Mouse (Mus musculus) midbrain, embryonic 11.5 days (tissue): ENCODE data around the gene Matn3. TPM values are rescaled to one million over a fixed set of nuclear protein-coding genes. Genes with fewer than 3 reads are reported as not detected.

Source experiments
- ATAC-seq: fragments of 200-750 bp; cut with Nextera tagmentation; 2 replicates; pipeline ENCODE4 v1.8.0; 2017; ENCODE audit warnings: moderate TSS enrichment, moderate library complexity; ENCODE audit not compliant: low FRiP score
- DNase-seq: peaks from one replicate; pipeline ENCODE4 v3.0.0; 2015; ENCODE audit warnings: low spot score; ENCODE audit errors: missing footprints
- H3K27ac ChIP-seq: fragments of 300-500 bp; sonication (generic); 2 replicates; pipeline ENCODE4 v1.5.1; 2014; ENCODE audit warnings: low read depth, low read length
- H3K27me3 ChIP-seq: fragments of 300-500 bp; sonication (generic); 2 replicates; pipeline ENCODE4 v1.6.1; 2014; ENCODE audit warnings: mild to moderate bottlenecking, low read length, moderate library complexity, mixed read lengths; ENCODE audit not compliant: control insufficient read depth, insufficient read depth
- H3K36me3 ChIP-seq: fragments of 300-500 bp; sonication (generic); 2 replicates; pipeline ENCODE4 v1.6.1; 2014; ENCODE audit warnings: mild to moderate bottlenecking, low read length, moderate library complexity, mixed read lengths; ENCODE audit not compliant: control insufficient read depth, insufficient read depth
- H3K4me1 ChIP-seq: fragments of 300-500 bp; sonication (generic); 2 replicates; pipeline ENCODE4 v1.6.1; 2014; ENCODE audit warnings: low read length; ENCODE audit not compliant: control insufficient read depth, insufficient read depth
- H3K4me2 ChIP-seq: fragments of 300-500 bp; sonication (generic); 2 replicates; pipeline ENCODE4 v1.6.1; 2014; ENCODE audit warnings: mild to moderate bottlenecking, moderate library complexity
- H3K4me3 ChIP-seq: fragments of 300-500 bp; sonication (generic); 2 replicates; pipeline ENCODE4 v1.5.1; 2014; ENCODE audit warnings: low read depth, low read length
- H3K9ac ChIP-seq: fragments of 300-500 bp; sonication (generic); 2 replicates; pipeline ENCODE4 v1.6.1; 2014; ENCODE audit warnings: low read length
- H3K9me3 ChIP-seq: fragments of 300-500 bp; sonication (generic); 2 replicates; pipeline ENCODE4 v1.6.1; 2016; ENCODE audit warnings: low read length; ENCODE audit not compliant: control insufficient read depth
- WGBS: fragments of 180-500 bp; shearing (Covaris S2); extraction: QIAGEN DNeasy Blood & Tissue Kit; methylation state at CpG from one replicate; pipeline ENCODE4 v1.1.7; 2014; 5-methylcytosine and 5-hydroxymethylcytosine counted together
- polyA plus RNA-seq: library from polyadenylated mRNA; unstranded; fragments of >200 nt; fragmentation: Nextera tagmentation; extraction: Ambion mirVana; gene quantifications from 2 replicates; pipeline ENCODE4 v1.2.1, GENCODE M21; 2014

Gene Matn3
- polyA plus RNA-seq, 1 experiment from 2014 or later: 1.4 TPM

- no peaks in the 10 kb centered on the region for H3K27me3 ChIP-seq
- peak; percentile 89 for DNase-seq
- H3K9ac ChIP-seq: no peak overlapping the region
- no peaks in the 10 kb centered on the region for H3K9me3 ChIP-seq
- H3K4me2 ChIP-seq: no peak overlapping the region
- 20% methylated on average over 5 of the region's 5 CpGs for WGBS
- H3K36me3 ChIP-seq: no peaks in the 10 kb centered on the region
- no peak overlapping the region for H3K4me3 ChIP-seq
- H3K27ac ChIP-seq: no peak overlapping the region
- no peaks in the 10 kb centered on the region for H3K4me1 ChIP-seq
- ATAC-seq: 0 out of 2 replicates have a peak, but pooled peaks have one; percentile 55
These were observed 54.4 kb downstream of the Matn3 start for GRCm38 (mm10) chr12:9002038-9002648.

DNA sequence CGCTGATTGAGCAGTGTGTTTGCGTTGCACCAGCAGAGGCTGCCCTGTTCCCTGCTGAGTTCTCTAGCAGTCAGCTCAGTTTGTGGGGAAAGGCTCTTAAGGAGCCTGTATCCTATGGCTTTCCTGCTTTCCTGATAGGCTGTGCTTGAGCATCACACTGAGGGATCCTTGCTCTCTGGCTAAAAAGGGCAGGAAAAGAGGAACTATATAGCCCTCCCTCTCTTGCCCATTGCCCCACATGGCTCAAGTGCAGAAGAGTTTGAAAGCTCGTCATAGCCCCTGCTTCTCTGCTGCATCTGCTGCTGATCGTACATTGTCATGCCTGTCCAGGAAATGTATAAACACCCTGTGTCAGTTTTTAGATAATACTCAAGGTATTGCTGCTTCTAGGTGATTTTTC is 59.4 kb downstream of the Matn3 start:
- Histone ChIP-seq H3K36me3 (no peaks in the 10 kb centered on the region), H3K27ac (no peak overlapping the region), H3K9ac (no peak overlapping the region), H3K27me3 (no peaks in the 10 kb centered on the region), H3K4me2 (no peak overlapping the region), H3K4me1 (no peaks in the 10 kb centered on the region), H3K9me3 (no peaks in the 10 kb centered on the region), H3K4me3 (no peak overlapping the region)
- WGBS: 68% methylated on average over 4 of the region's 4 CpGs
- DNase-seq: no peak
- ATAC-seq: no peak

- no peak overlapping the region for H3K4me2 ChIP-seq
- no peaks in the 10 kb centered on the region for H3K9me3 ChIP-seq
- WGBS: 98% methylated on average over 6 of the region's 6 CpGs
These were observed 60.1 kb downstream of the Matn3 start for GRCm38 (mm10) chr12:9007811-9008210.

DNA sequence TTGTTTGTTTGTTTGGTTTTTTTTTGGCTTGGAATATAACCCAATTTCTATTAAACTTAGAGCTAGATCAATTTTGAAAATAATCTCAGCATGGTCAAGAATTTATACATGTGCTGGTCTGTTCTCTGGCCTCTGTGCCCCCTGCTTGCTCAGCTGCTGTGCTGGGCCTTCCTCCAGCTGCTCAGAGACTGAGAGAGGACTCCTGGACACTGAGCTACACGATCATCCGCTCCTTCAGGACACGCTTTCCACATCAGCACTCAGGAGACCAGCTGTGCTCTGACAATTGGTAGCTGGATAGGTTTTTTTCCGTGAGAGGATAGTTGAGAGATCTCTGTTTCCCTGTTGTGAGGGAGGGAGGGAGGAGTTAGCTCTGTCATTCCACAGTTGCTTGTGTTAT is 62.6 kb downstream of the Matn3 start:
- WGBS: 73% methylated on average over 4 of the region's 4 CpGs
- Histone ChIP-seq H3K36me3 (no peaks in the 10 kb centered on the region), H3K9ac (no peak overlapping the region), H3K9me3 (no peaks in the 10 kb centered on the region), H3K4me3 (no peak overlapping the region), H3K27ac (no peak overlapping the region), H3K4me1 (no peaks in the 10 kb centered on the region), H3K4me2 (no peak overlapping the region), H3K27me3 (no peaks in the 10 kb centered on the region)
- DNase-seq (peak; percentile 49), ATAC-seq (no peak)

More at GRCm38 (mm10) chr12:9007811-9008210, 60.1 kb downstream of the Matn3 start:
- H3K9ac ChIP-seq: no peak overlapping the region
- H3K36me3 ChIP-seq: no peaks in the 10 kb centered on the region
- H3K4me3 ChIP-seq: no peak overlapping the region
- no peak overlapping the region for H3K27ac ChIP-seq
- H3K27me3 ChIP-seq: no peaks in the 10 kb centered on the region
- H3K4me1 ChIP-seq: no peaks in the 10 kb centered on the region
- DNase-seq (peak; percentile 61), ATAC-seq (no peak)

DNA sequence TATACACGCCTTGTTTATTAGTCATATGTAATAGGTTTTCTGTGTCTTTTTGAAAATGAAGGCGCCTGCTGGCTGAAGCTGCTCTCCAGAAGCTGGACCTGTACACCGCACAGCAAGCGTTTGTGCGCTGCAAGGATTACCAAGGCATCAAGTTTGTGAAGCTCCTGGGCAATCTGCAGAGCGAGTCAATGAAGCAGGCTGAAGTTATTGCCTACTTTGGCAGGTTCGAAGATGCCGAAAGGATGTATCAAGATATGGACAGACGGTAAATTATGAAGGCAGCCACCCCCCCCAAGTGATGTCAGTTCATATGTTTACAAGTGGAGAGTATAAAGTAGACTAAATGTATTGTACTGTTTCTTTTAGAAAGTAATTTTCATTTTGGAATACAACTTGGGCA is 68.6 kb downstream of the Matn3 start:
- no peak overlapping the region for H3K9ac ChIP-seq
- no peak overlapping the region for H3K4me3 ChIP-seq
- no peaks in the 10 kb centered on the region for H3K9me3 ChIP-seq
- H3K36me3 ChIP-seq: no peaks in the 10 kb centered on the region; the same call in 1 of the 2 replicates
- H3K4me2 ChIP-seq: no peak overlapping the region
- no peaks in the 10 kb centered on the region for H3K4me1 ChIP-seq
- no peak for ATAC-seq
- no peak overlapping the region for H3K27ac ChIP-seq
- H3K27me3 ChIP-seq: no peaks in the 10 kb centered on the region
- WGBS: 95% methylated on average over 9 of the region's 9 CpGs
- peak; percentile 65 for DNase-seq

- H3K4me2 ChIP-seq: no peak overlapping the region
- H3K9me3 ChIP-seq: no peaks in the 10 kb centered on the region
- no peak overlapping the region for H3K9ac ChIP-seq
- ATAC-seq (no peak), DNase-seq (peak; percentile 51)
- no peaks in the 10 kb centered on the region for H3K4me1 ChIP-seq
- H3K36me3 ChIP-seq: no peaks in the 10 kb centered on the region; the same call in 1 of the 2 replicates
- no peak overlapping the region for H3K27ac ChIP-seq
- 85% methylated on average over 8 of the region's 8 CpGs for WGBS
- no peak overlapping the region for H3K4me3 ChIP-seq
- H3K27me3 ChIP-seq: no peaks in the 10 kb centered on the region
These were observed 72.7 kb downstream of the Matn3 start for GRCm38 (mm10) chr12:9020431-9020830.

DNA sequence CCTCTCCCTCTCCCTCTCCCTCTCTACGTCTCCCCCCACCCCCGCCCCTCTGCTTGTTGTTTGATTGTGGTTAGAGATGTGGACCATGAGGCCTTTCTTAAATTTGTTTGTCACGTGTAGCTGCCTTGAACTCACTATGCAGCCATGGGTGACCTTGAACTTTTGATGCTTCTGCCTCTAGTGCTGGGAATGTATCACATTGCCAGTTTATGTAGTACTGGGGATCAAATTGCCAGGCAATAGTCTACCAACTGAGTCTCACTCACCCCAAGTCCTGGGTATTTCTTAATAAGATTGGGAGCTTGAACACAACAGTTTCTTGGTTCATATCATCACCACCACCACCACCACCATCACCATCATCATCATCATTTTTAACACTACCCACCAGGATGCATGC is 73.3 kb downstream of the Matn3 start:
- H3K4me1 ChIP-seq: no peaks in the 10 kb centered on the region
- DNase-seq (no peak), ATAC-seq (no peak)
- no peak overlapping the region for H3K4me2 ChIP-seq
- no peak overlapping the region for H3K9ac ChIP-seq
- H3K9me3 ChIP-seq: no peaks in the 10 kb centered on the region
- H3K27ac ChIP-seq: no peak overlapping the region
- no peaks in the 10 kb centered on the region for H3K27me3 ChIP-seq
- no peaks in the 10 kb centered on the region; the same call in 1 of the 2 replicates for H3K36me3 ChIP-seq
- H3K4me3 ChIP-seq: no peak overlapping the region
- WGBS: 74% methylated on average over 3 of the region's 3 CpGs

Other genes with a start within 250 kb of the Matn3 start
- gene Sdc1, start 176.6 kb upstream of the Matn3 start, polyA plus RNA-seq: 67.9 and 73.8 TPM in 2 replicates
- gene Laptm4a, start 26.3 kb upstream of the Matn3 start, polyA plus RNA-seq: 171 and 173 TPM in 2 replicates
- gene Wdr35, start 26.0 kb downstream of the Matn3 start, polyA plus RNA-seq: 23.3 and 25.7 TPM in 2 replicates
- 24.0 and 26.2 TPM in 2 replicates for gene Ttc32, start 82.1 kb downstream of the Matn3 start, polyA plus RNA-seq